Mouse (Mus musculus) CH12.LX (cell line): ENCODE data around the gene Sp140. TPM values are rescaled to one million over a fixed set of nuclear protein-coding genes. Genes with fewer than 3 reads are reported as not detected.
A peak's percentile ranks its signal among the peaks of the same experiment; 100 is the strongest.
"Not testable (repeated sequence)": the region's sequence is repeated elsewhere in the genome, so short reads cannot be mapped to it uniquely, and the experiment has no call there.

ENCODE experiments used
- DNase-seq: peaks from one replicate; pipeline ENCODE4 v3.0.0-alpha.2; 2013; ENCODE audit errors: extremely low read depth
- H3K27ac ChIP-seq: 2 replicates; pipeline ENCODE4 v1.5.1; 2012; ENCODE audit warnings: low read depth, mild to moderate bottlenecking, control low read depth, moderate library complexity; ENCODE audit not compliant: insufficient read depth
- H3K27me3 ChIP-seq: replicated peaks from 2 replicates; pipeline ENCODE3; 2012; ENCODE audit warnings: inconsistent platforms
- H3K36me3 ChIP-seq, 2 experiments: replicated peaks in 1 of 2; 2 replicates each; pipeline versions ENCODE3 to v1.6.1; 2012; ENCODE audit warnings: inconsistent platforms in 1 of 2, low read length in 1 of 2, mild to moderate bottlenecking in 1 of 2, mixed read lengths in 1 of 2, moderate library complexity in 1 of 2; ENCODE audit not compliant: control insufficient read depth in 1 of 2, insufficient read depth in 1 of 2
- H3K4me1 ChIP-seq, 2 experiments: 2 replicates each; pipeline ENCODE4 v1.6.1; 2012; ENCODE audit warnings: inconsistent platforms in 1 of 2, moderate library complexity in 1 of 2; ENCODE audit not compliant: insufficient read depth in 2 of 2, control insufficient read depth in 1 of 2
- H3K4me2 ChIP-seq: 2 replicates; pipeline ENCODE4 v1.6.1; 2012; ENCODE audit warnings: low read depth, mild to moderate bottlenecking, control low read depth; ENCODE audit not compliant: poor library complexity, insufficient read depth, severe bottlenecking
- H3K4me3 ChIP-seq, 3 experiments: fragments of 150-350 bp in 1 of 3; sonication (generic) in 1 of 3; replicated peaks in 1 of 3; 2 replicates each; pipeline versions ENCODE3 to v1.5.1; 2011 to 2012; ENCODE audit warnings: low read depth in 2 of 3, low read length in 2 of 3, mild to moderate bottlenecking in 2 of 3, moderate library complexity in 2 of 3, control low read depth in 1 of 3, improper control_type of control experiment in 1 of 3, inconsistent platforms in 1 of 3, mixed read lengths in 1 of 3; ENCODE audit not compliant: poor library complexity in 1 of 3
- H3K79me2 ChIP-seq: replicated peaks from 2 replicates; pipeline ENCODE4 v1.6.1; 2012; ENCODE audit warnings: mild to moderate bottlenecking, moderate library complexity; ENCODE audit not compliant: control insufficient read depth, poor library complexity, insufficient read depth, severe bottlenecking; ENCODE audit errors: extremely low read depth
- H3K9ac ChIP-seq: 2 replicates; pipeline ENCODE4 v1.6.1; 2012; ENCODE audit warnings: low read depth, mild to moderate bottlenecking, control low read depth, moderate library complexity; ENCODE audit not compliant: insufficient read depth
- H3K9me3 ChIP-seq: replicated peaks from 2 replicates; pipeline ENCODE3; 2012; ENCODE audit warnings: low read length, inconsistent platforms, mixed read lengths
- ETS1 ChIP-seq: conservative IDR thresholded peaks from 2 replicates; pipeline ENCODE4 v1.6.1; 2012; ENCODE audit warnings: low read depth, mild to moderate bottlenecking, inconsistent platforms, low read length, improper control_type of control experiment, moderate library complexity
- MAZ ChIP-seq: IDR thresholded peaks from 2 replicates; pipeline ENCODE4 v1.6.1; 2012; ENCODE audit warnings: low read depth, mild to moderate bottlenecking, inconsistent platforms, low read length, improper control_type of control experiment, moderate library complexity
- MEF2A ChIP-seq: IDR thresholded peaks from 2 replicates; pipeline ENCODE4 v1.6.1; 2014; ENCODE audit warnings: low read depth, mild to moderate bottlenecking, inconsistent platforms, low read length, improper control_type of control experiment, borderline replicate concordance
- MXI1 ChIP-seq: IDR thresholded peaks from 2 replicates; pipeline ENCODE4 v1.6.1; 2011; ENCODE audit warnings: mild to moderate bottlenecking, low read depth, low read length, improper control_type of control experiment
- NELFE ChIP-seq: IDR thresholded peaks from 2 replicates; pipeline ENCODE4 v1.6.1; 2011; ENCODE audit warnings: low read depth, low read length, improper control_type of control experiment
- POLR2AphosphoS2 ChIP-seq: IDR thresholded peaks from 2 replicates; pipeline ENCODE4 v1.6.1; 2011; ENCODE audit warnings: low read depth, low read length, improper control_type of control experiment
- SIN3A ChIP-seq: IDR thresholded peaks from 2 replicates; pipeline ENCODE4 v1.6.1; 2012; ENCODE audit warnings: low read length, improper control_type of control experiment, inconsistent platforms
- TCF12 ChIP-seq: IDR thresholded peaks from 2 replicates; pipeline ENCODE4 v1.6.1; 2014; ENCODE audit warnings: low read depth, mild to moderate bottlenecking, inconsistent platforms, low read length, improper control_type of control experiment
- ZMIZ1 ChIP-seq: IDR thresholded peaks from 2 replicates; pipeline ENCODE4 v1.6.1; 2012; ENCODE audit warnings: low read depth, mild to moderate bottlenecking, inconsistent platforms, low read length, improper control_type of control experiment
- dilution Hi-C: fragments of 300-500 bp; cut with MboI; formaldehyde crosslinking; loops from 2 replicates; pipeline ENCODE4 v1.14.3; 2020; ENCODE audit warnings: low sequenced_read_pairs; ENCODE audit not compliant: extremely low pct_unique_long_range_greater_than_20kb, extremely low pct_ligation_motif_present
- in situ Hi-C: fragments of 300-500 bp; cut with MboI; formaldehyde crosslinking; loops from 3 replicates; pipeline ENCODE4 v1.14.3; 2019; ENCODE audit warnings: low sequenced_read_pairs, low pct_ligation_motif_present, low pct_unique_long_range_greater_than_20kb, mixed read lengths
- polyA plus RNA-seq: library from polyadenylated mRNA; unstranded; fragments of >175 nt; gene quantifications from 2 replicates; pipeline ENCODE4 v1.2.1, GENCODE M21; 2012; ENCODE audit warnings: low read depth; ENCODE audit not compliant: insufficient read length
- total RNA-seq, 2 experiments: library from RNA; depleted of rRNA; stranded (reverse); fragments of 300-350 nt in 1 of 2; fragments of >200 nt in 1 of 2; gene quantifications; 2 replicates each; pipeline ENCODE4 v1.2.3; 2012 to 2014

Gene Sp140
- total and polyA plus RNA-seq, 3 experiments, result 127 to 241 (median 197) TPM

DNA sequence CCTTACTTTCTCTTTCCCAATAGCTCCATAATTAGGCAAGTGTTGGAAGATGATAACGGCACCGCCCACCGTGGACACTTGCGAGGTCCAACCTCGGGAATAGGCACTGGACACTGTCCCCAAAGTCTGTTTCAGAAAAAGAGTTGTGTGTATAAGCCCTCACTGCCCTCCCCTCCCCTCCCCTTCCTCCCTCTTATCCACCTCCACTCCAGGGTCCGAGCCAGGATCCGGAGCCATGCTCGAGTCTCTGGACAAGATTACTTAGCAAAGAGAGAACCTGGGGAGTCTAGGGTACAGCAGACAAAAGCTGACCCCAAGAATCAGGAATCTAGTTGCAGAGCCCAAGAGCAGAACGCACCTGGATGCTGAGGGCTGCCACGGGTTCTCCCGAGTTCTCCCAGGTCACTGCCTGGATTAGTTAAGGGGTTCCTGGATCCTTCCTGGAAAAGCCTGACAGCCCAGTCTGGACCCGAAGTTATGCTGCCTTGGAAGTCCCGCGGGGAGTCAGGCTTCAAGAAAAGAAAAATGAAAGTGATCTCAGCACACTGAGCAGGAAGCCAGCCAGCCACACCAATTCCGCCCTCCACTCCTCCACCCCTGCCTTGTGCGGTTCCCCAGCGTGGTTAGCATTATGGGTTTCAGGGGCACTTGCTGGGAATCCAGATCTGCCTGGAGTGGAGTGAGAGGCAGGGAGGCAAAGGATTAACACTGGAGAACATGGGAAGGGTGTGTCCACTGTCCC is 1.7 kb upstream of the Sp140 start, which contains the start of gene Sp110:
Gene Sp110 (minus strand): TSS at position 547 of the 742 bp plus-strand sequence.
- dilution Hi-C loops, H3K27me3 ChIP-seq, in situ Hi-C loops, H3K4me1 ChIP-seq, H3K27ac ChIP-seq, H3K9me3 ChIP-seq, H3K79me2 ChIP-seq, H3K36me3 ChIP-seq: not testable (repeated sequence)
- peak within 1 kb of the TSS; percentile 78 for H3K9ac ChIP-seq
- peak within 1 kb of the TSS; percentile 81 for H3K4me2 ChIP-seq
- peak within 1 kb of the TSS in 2 of 3 experiments; percentile 42 to 46 for H3K4me3 ChIP-seq
- peak; percentile 57 for DNase-seq
- TF ChIP-seq MXI1, result 0 out of 2 replicates have a peak, but pooled peaks have one; percentile 12

DNA sequence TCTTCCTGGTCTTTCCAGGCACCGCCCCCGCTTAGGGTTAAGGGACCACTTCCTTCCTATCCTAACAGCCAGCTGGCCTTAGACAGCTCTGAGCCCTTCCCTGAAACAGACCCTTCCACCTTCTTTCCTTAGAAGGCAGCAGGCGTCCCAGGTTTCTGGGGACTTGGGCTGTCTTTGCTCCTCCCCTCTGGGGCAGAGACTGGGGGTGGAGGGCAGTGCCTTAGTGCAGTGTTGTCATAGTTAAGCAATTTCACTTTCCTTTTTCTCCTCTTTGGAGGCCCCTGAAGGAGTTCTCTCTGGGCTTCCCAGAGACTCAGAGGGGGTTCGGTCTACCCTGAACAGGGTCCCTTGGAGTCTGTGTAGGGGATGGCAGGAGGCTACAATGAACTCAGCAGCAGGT is 616 bp downstream of the Sp140 start:
- DNase-seq, result peak; percentile 66
- Histone ChIP-seq H3K27ac (peak overlapping the region; percentile 76), H3K4me2 (peak overlapping the region; percentile 49), H3K4me3 (peak overlapping the region; percentile 45 to 66 (median 56)), H3K9ac (peak overlapping the region; percentile 93)
- dilution Hi-C loops, H3K9me3 ChIP-seq, H3K79me2 ChIP-seq, H3K4me1 ChIP-seq, H3K27me3 ChIP-seq, in situ Hi-C loops, H3K36me3 ChIP-seq: not testable (repeated sequence)
- TF ChIP-seq MEF2A (peak; percentile 15; the same call in 1 of the 2 replicates), NELFE (peak; percentile 38; the same call in 1 of the 2 replicates), SIN3A (peak; percentile 63), ZMIZ1 (peak; percentile 76), MXI1 (peak; percentile 35; the same call in 1 of the 2 replicates), POLR2AphosphoS2 (0 out of 2 replicates have a peak, but pooled peaks have one; percentile 47), MAZ (0 out of 2 replicates have a peak, but pooled peaks have one; percentile 64), TCF12 (0 out of 2 replicates have a peak, but pooled peaks have one; percentile 19), ETS1 (peak; percentile 28; the same call in 1 of the 2 replicates)

DNA sequence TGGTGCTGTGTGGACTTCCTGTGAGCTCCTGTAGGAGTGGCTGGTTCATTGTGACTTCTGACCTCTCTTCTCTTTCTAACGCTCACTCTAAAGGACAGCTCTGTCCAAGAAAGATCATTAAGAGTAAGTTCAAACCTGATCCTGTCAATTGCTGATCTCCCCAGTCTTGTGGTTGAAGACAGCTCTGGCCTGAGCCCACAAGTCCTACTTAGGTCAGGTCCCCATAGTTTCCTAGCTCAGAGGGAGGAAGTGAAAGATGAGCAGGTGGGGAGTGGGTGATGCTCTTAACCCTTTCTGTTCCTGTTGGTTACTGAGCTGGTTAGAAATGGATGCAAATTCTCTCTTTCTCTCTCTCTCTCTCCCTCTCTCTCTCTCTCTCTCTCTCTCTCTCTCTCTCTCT is 4.2 kb downstream of the Sp140 start:
- peak overlapping the region; percentile 75 for H3K4me2 ChIP-seq
- in situ Hi-C loops, H3K4me1 ChIP-seq, DNase-seq, H3K36me3 ChIP-seq, dilution Hi-C loops, H3K27me3 ChIP-seq, H3K9me3 ChIP-seq: not testable (repeated sequence)
- H3K4me3 ChIP-seq, result peak overlapping the region; percentile 37 to 41 (median 38)
- peak overlapping the region; percentile 94 for H3K27ac ChIP-seq
- H3K79me2 ChIP-seq, result peaks cover 15% of the 10 kb centered on the region
- peak overlapping the region; percentile 67; the same call in 1 of the 2 replicates for H3K9ac ChIP-seq

DNA sequence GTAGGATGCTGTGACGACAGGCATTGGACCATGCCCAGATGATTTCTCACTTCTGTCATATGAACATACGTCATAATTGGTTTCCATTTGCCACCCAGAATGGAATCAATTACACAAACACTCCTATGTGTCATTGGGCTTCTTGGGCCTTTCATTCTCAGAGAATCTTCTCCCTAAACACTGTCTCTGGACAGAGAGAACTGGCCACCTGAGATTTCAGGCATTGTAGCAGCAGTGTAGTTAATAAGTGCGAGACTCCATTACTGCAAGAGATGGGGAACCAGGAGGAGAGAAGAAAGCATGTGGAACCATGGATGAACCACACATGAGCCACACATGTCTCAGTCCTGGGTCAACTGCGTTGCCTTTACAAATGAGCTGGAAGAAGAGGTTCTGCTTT is 8.2 kb downstream of the Sp140 start:
- DNase-seq, result peak; percentile 61
- peak overlapping the region; percentile 37; the same call in 1 of the 2 replicates for H3K4me2 ChIP-seq
- H3K79me2 ChIP-seq, H3K9me3 ChIP-seq, H3K9ac ChIP-seq, dilution Hi-C loops, H3K4me1 ChIP-seq, in situ Hi-C loops, H3K4me3 ChIP-seq, H3K36me3 ChIP-seq, H3K27me3 ChIP-seq: not testable (repeated sequence)
- H3K27ac ChIP-seq, result peak overlapping the region; percentile 76

DNA sequence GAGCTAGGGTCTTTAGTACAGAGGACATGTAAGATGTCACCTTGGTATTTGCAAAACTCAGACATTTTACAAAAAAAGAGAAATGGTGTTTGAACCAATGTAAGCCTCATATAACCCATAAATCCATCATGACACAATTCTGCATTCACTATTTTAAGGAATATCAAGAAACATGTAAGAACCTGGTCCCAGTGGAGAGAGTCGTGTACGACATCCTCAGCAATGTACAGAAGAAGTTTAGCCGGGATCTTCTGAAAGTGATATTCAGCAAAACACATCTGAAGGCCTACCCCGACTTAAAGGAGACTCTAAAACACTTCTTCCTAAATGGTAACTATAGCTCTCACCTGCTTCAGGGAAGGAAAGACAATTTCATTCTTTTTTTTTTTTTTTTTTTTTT is 10.4 kb downstream of the Sp140 start:
- H3K27me3 ChIP-seq, H3K79me2 ChIP-seq, H3K27ac ChIP-seq, H3K4me3 ChIP-seq, H3K9me3 ChIP-seq, H3K4me2 ChIP-seq, in situ Hi-C loops, dilution Hi-C loops, DNase-seq, H3K9ac ChIP-seq: not testable (repeated sequence)
- H3K36me3 ChIP-seq, result peaks cover 4 to 15% of the 10 kb centered on the region in 2 experiments
- peaks cover 0 to 14% of the 10 kb centered on the region in 2 experiments; a peak in 1 of 4 replicates for H3K4me1 ChIP-seq
